In the genomic region with DNA sequence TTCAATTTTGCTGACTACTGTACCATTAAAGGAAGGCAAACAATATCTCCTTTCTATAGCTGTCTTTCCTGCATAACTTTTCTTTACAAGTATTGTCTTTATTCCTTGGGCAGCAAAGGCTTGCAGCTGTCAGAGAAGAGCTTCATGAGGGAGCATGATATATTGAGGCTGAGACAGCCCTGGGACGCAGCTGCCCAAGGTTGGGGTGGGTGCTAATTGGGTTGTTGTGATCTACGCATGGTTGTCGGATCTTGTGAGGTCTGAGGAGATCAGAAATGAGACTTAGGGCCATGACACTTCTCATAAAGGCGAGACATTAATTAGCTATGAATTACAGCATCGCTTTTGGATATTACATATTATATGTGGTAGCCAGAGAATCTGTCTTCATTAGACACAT, we compare ENCODE assay signal across 18 mouse cellular contexts.
DNase-seq lines count a peak whose midpoint lies in the region; ATAC-seq lines count a peak whose summit lies in the region.
"Had no signal": no experiment of that assay in that cellular context is flagged by ENCODE, and none has a peak within 500 bp of the region (broad histone marks: within the 10 kb centered on the region; RNA-seq: fewer than 3 reads in every experiment).

No protein-coding gene starts in this region.

- H3K36me3 ChIP-seq in hindbrain, embryonic 12.5 days: no peaks in the 10 kb centered on the region
- no peaks in the 10 kb centered on the region for H3K36me3 ChIP-seq in hindbrain, embryonic 10.5 days
- H3K36me3 ChIP-seq in neural tube, embryonic 11.5 days (ENCODE audit: control insufficient read depth, insufficient read depth, low read length): no peaks in the 10 kb centered on the region
- no peaks in the 10 kb centered on the region for H3K36me3 ChIP-seq in hindbrain, embryonic 14.5 days (replicated peaks; ENCODE audit: control insufficient read depth, insufficient read depth)
- no peaks in the 10 kb centered on the region for H3K36me3 ChIP-seq in midbrain, embryonic 15.5 days (replicated peaks)
- H3K36me3 ChIP-seq: embryonic facial prominence, embryonic 10.5 days; heart, embryonic 12.5 days; hindbrain, embryonic 15.5 days had no signal

- no peaks in the 10 kb centered on the region for H3K4me1 ChIP-seq in hindbrain, embryonic 12.5 days
- no peaks in the 10 kb centered on the region for H3K4me1 ChIP-seq in hindbrain, embryonic 10.5 days (replicated peaks)
- H3K4me1 ChIP-seq in neural tube, embryonic 11.5 days (ENCODE audit: control insufficient read depth, insufficient read depth, low read length): no peaks in the 10 kb centered on the region
- H3K4me1 ChIP-seq in hindbrain, embryonic 14.5 days (replicated peaks; ENCODE audit: control insufficient read depth, insufficient read depth, low read length): no peaks in the 10 kb centered on the region
- no peaks in the 10 kb centered on the region for H3K4me1 ChIP-seq in midbrain, embryonic 15.5 days
- H3K4me1 ChIP-seq: embryonic facial prominence, embryonic 10.5 days; forebrain, embryonic 13.5 days; heart, embryonic 12.5 days; hindbrain, embryonic 15.5 days had no signal

- peak; percentile 86 for ATAC-seq in hindbrain, embryonic 12.5 days (ENCODE audit: low FRiP score)
- ATAC-seq in neural tube, embryonic 11.5 days (ENCODE audit: insufficient read depth, low FRiP score, low TSS enrichment): peak; percentile 79
- peak; percentile 53 for ATAC-seq in hindbrain, embryonic 14.5 days (ENCODE audit: low FRiP score)
- ATAC-seq in midbrain, embryonic 15.5 days (replicated peaks): 0 out of 2 replicates have a peak, but pooled peaks have one; percentile 37
- ATAC-seq: forebrain, embryonic 13.5 days; forebrain, postnatal 0 days had no signal

- H3K4me2 ChIP-seq in hindbrain, embryonic 12.5 days (replicated peaks): no peak overlapping the region
- H3K4me2 ChIP-seq in neural tube, embryonic 11.5 days (ENCODE audit: low read depth): no peak overlapping the region
- H3K4me2 ChIP-seq in hindbrain, embryonic 14.5 days (replicated peaks): no peak overlapping the region
- no peak overlapping the region for H3K4me2 ChIP-seq in midbrain, embryonic 15.5 days
- H3K4me2 ChIP-seq: forebrain, embryonic 13.5 days; heart, embryonic 12.5 days; hindbrain, embryonic 15.5 days had no signal

- no peak overlapping the region for H3K9ac ChIP-seq in hindbrain, embryonic 12.5 days
- H3K9ac ChIP-seq in neural tube, embryonic 11.5 days (ENCODE audit: low read length): no peak overlapping the region
- H3K9ac ChIP-seq in hindbrain, embryonic 14.5 days: no peak overlapping the region
- no peak overlapping the region for H3K9ac ChIP-seq in midbrain, embryonic 15.5 days
- H3K9ac ChIP-seq: forebrain, embryonic 13.5 days; forebrain, postnatal 0 days; heart, embryonic 12.5 days; hindbrain, embryonic 15.5 days had no signal

- WGBS in hindbrain, embryonic 12.5 days: 63% methylated on average over 5 of the region's 5 CpGs
- 75% methylated on average over 5 of the region's 5 CpGs for WGBS in hindbrain, embryonic 10.5 days
- 63% methylated on average over 5 of the region's 5 CpGs for WGBS in neural tube, embryonic 11.5 days
- WGBS in hindbrain, embryonic 14.5 days: 62% methylated on average over 5 of the region's 5 CpGs
- WGBS in midbrain, embryonic 15.5 days: 52% methylated on average over 5 of the region's 5 CpGs

- intact Hi-C loops in gastrocnemius, postnatal 14 days (cut with DNase I; ENCODE audit: low total_unique reads): no loop called here
- intact Hi-C loops in left cerebral cortex, postnatal 25 days (cut with DNase I): no loop called here

- no peak for DNase-seq in hindbrain, embryonic 10.5 days (ENCODE audit: low spot score)
- DNase-seq in neural tube, embryonic 11.5 days (ENCODE audit: low spot score): no peak
- DNase-seq in neural tube, embryonic 10.5 days (ENCODE audit: extremely low spot score, low spot score): no peak
- peak; percentile 25 for DNase-seq in hindbrain, embryonic 14.5 days (ENCODE audit: low spot score)
- DNase-seq in gastrocnemius, postnatal 14 days: no peak
- no peak for DNase-seq in left cerebral cortex, postnatal 25 days (ENCODE audit: low spot score in 2 of 2)
- DNase-seq: adrenal gland, postnatal 10 days; cerebellum, adult 11-12 months; cerebellum, adult 9-10 months; cerebellum, postnatal 25 days; forebrain, postnatal 0 days; gastrocnemius, postnatal 25 days had no signal

- H3K4me3 ChIP-seq in hindbrain, embryonic 12.5 days: no peak overlapping the region
- H3K4me3 ChIP-seq in hindbrain, embryonic 10.5 days: no peak overlapping the region
- no peak overlapping the region for H3K4me3 ChIP-seq in neural tube, embryonic 11.5 days (ENCODE audit: low read depth, low read length)
- no peak overlapping the region for H3K4me3 ChIP-seq in hindbrain, embryonic 14.5 days (replicated peaks; ENCODE audit: low read length)
- H3K4me3 ChIP-seq in midbrain, embryonic 15.5 days: no peak overlapping the region
- H3K4me3 ChIP-seq: embryonic facial prominence, embryonic 10.5 days; forebrain, embryonic 13.5 days; heart, embryonic 12.5 days; hindbrain, embryonic 15.5 days had no signal

- no peak overlapping the region for H3K27ac ChIP-seq in hindbrain, embryonic 12.5 days
- no peak overlapping the region for H3K27ac ChIP-seq in hindbrain, embryonic 10.5 days
- H3K27ac ChIP-seq in neural tube, embryonic 11.5 days (ENCODE audit: low read depth, low read length): no peak overlapping the region
- H3K27ac ChIP-seq in hindbrain, embryonic 14.5 days: no peak overlapping the region
- H3K27ac ChIP-seq in midbrain, embryonic 15.5 days: no peak overlapping the region
- H3K27ac ChIP-seq: embryonic facial prominence, embryonic 10.5 days; forebrain, embryonic 13.5 days; hindbrain, embryonic 15.5 days had no signal

- no peaks in the 10 kb centered on the region for H3K27me3 ChIP-seq in hindbrain, embryonic 12.5 days
- no peaks in the 10 kb centered on the region for H3K27me3 ChIP-seq in hindbrain, embryonic 10.5 days (ENCODE audit: insufficient read depth, poor library complexity, severe bottlenecking)
- H3K27me3 ChIP-seq in neural tube, embryonic 11.5 days (ENCODE audit: control insufficient read depth, insufficient read depth, low read length): no peaks in the 10 kb centered on the region
- no peaks in the 10 kb centered on the region for H3K27me3 ChIP-seq in hindbrain, embryonic 14.5 days (ENCODE audit: control insufficient read depth, insufficient read depth, low read length)
- no peaks in the 10 kb centered on the region for H3K27me3 ChIP-seq in midbrain, embryonic 15.5 days (replicated peaks)
- H3K27me3 ChIP-seq: forebrain, embryonic 13.5 days; heart, embryonic 12.5 days; hindbrain, embryonic 15.5 days had no signal

- H3K9me3 ChIP-seq in hindbrain, embryonic 12.5 days (replicated peaks): no peaks in the 10 kb centered on the region
- no peaks in the 10 kb centered on the region for H3K9me3 ChIP-seq in hindbrain, embryonic 10.5 days
- no peaks in the 10 kb centered on the region for H3K9me3 ChIP-seq in neural tube, embryonic 11.5 days (ENCODE audit: control insufficient read depth, low read length)
- no peaks in the 10 kb centered on the region for H3K9me3 ChIP-seq in hindbrain, embryonic 14.5 days (ENCODE audit: control insufficient read depth, low read length)
- no peaks in the 10 kb centered on the region for H3K9me3 ChIP-seq in midbrain, embryonic 15.5 days
- H3K9me3 ChIP-seq: embryonic facial prominence, embryonic 10.5 days; forebrain, embryonic 13.5 days; heart, embryonic 12.5 days; hindbrain, embryonic 15.5 days had no signal
